9 mouse cellular contexts compared by ENCODE assay signal in genomic region chr12:34091851-34092250, GRCm38 (mm10).
"Had no signal": no experiment of that assay in that cellular context is flagged by ENCODE, and none has a peak within 500 bp of the region (broad histone marks: within the 10 kb centered on the region; RNA-seq: fewer than 3 reads in every experiment).

No protein-coding gene starts in this region.

- DNase-seq: kidney, adult 11 months; kidney, adult 9 months; kidney, postnatal 36 days; layer of hippocampus, adult 9-11 months; layer of hippocampus, postnatal 36 days; lung, adult 18-20 months; spleen, adult 18-20 months; thymus, adult 2 months; thymus, postnatal 4 days had no signal
